30 mouse cellular contexts compared by ENCODE assay signal in the genomic region with DNA sequence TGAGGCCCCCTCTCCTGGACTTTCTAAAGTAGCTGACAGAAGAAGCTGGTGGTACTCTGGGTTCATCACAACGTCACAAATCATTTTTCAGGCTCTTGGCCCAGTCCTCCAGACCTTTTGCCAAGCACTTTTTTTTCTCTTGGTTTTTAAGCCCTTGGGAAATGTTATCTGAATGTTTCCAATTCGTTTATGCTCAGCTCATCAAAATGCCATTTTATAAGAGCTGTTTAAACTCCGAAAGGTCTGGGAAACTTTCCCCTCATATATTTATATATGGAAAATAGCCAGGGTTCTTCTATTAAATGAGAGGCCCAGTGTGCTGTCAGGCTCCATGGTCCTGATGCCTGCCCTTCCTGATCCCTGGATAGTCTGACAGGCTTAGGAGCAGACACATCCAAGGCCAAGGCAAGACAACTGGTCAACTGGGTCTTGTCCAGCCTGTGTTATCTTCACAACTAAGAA.
DNase-seq lines count a peak whose midpoint lies in the region; ATAC-seq and TF ChIP-seq lines count a peak whose summit lies in the region.
"Had no signal": no experiment of that assay in that cellular context is flagged by ENCODE, and none has a peak within 500 bp of the region (broad histone marks: within the 10 kb centered on the region; RNA-seq: fewer than 3 reads in every experiment).

No protein-coding gene starts in this region.

- WGBS in embryonic facial prominence, embryonic 14.5 days = 45% methylated on average over 3 of the region's 3 CpGs
- 77% methylated on average over 3 of the region's 3 CpGs for WGBS in embryonic facial prominence, embryonic 10.5 days
- whole genome bisulfite sequencing in limb, embryonic 13.5 days = 34% methylated on average over 3 of the region's 3 CpGs
- 82% methylated on average over 3 of the region's 3 CpGs for WGBS in limb, embryonic 10.5 days
- WGBS in stomach, embryonic 14.5 days = 42% methylated on average over 3 of the region's 3 CpGs
- 33% methylated on average over 3 of the region's 3 CpGs for WGBS in stomach, postnatal 0 days

- TF ChIP-seq EP300 in stomach, postnatal 0 days (optimal IDR thresholded peaks at IDR 0.05) = no peak

- H3K4me1 ChIP-seq in embryonic facial prominence, embryonic 14.5 days (ENCODE audit: control insufficient read depth, insufficient read depth, low read length) = peaks cover 15% of the 10 kb centered on the region
- H3K4me1 ChIP-seq in embryonic facial prominence, embryonic 10.5 days = no peaks in the 10 kb centered on the region
- H3K4me1 ChIP-seq in limb, embryonic 13.5 days = peaks cover 35% of the 10 kb centered on the region
- H3K4me1 ChIP-seq in limb, embryonic 10.5 days = peaks cover 5% of the 10 kb centered on the region; the same call in 1 of the 2 replicates
- H3K4me1 ChIP-seq in stomach, embryonic 14.5 days (ENCODE audit: control insufficient read depth, insufficient read depth, low read length) = no peaks in the 10 kb centered on the region
- H3K4me1 ChIP-seq in stomach, postnatal 0 days (replicated peaks; ENCODE audit: control insufficient read depth, insufficient read depth) = no peaks in the 10 kb centered on the region
- H3K4me1 ChIP-seq: heart, embryonic 12.5 days; liver, embryonic 15.5 days; megakaryocyte, embryonic 14.5 days; midbrain, embryonic 12.5 days; neural tube, embryonic 12.5 days had no signal

- no peak overlapping the region for H3K4me2 ChIP-seq in embryonic facial prominence, embryonic 14.5 days (ENCODE audit: low read depth, low read length)
- no peak overlapping the region for H3K4me2 ChIP-seq in limb, embryonic 13.5 days (replicated peaks)
- no peak overlapping the region for H3K4me2 ChIP-seq in stomach, embryonic 14.5 days (replicated peaks; ENCODE audit: low read depth, low read length)
- H3K4me2 ChIP-seq in stomach, postnatal 0 days (replicated peaks; ENCODE audit: low read depth) = no peak overlapping the region
- H3K4me2 ChIP-seq: embryonic facial prominence, embryonic 13.5 days; heart, embryonic 12.5 days; hindbrain, embryonic 14.5 days; liver, embryonic 15.5 days; midbrain, embryonic 12.5 days; neural tube, embryonic 12.5 days had no signal

- no peak overlapping the region for H3K4me3 ChIP-seq in embryonic facial prominence, embryonic 14.5 days (ENCODE audit: low read depth, low read length)
- no peak overlapping the region for H3K4me3 ChIP-seq in embryonic facial prominence, embryonic 10.5 days
- no peak overlapping the region for H3K4me3 ChIP-seq in limb, embryonic 13.5 days
- no peak overlapping the region for H3K4me3 ChIP-seq in limb, embryonic 10.5 days
- H3K4me3 ChIP-seq in stomach, embryonic 14.5 days (ENCODE audit: low read depth, low read length) = no peak overlapping the region
- H3K4me3 ChIP-seq in stomach, postnatal 0 days (ENCODE audit: low read depth, low read length) = no peak overlapping the region
- H3K4me3 ChIP-seq: embryonic facial prominence, embryonic 13.5 days; erythroblast, embryonic 14.5 days; gastrocnemius, adult 2 months; heart, embryonic 12.5 days; liver, embryonic 15.5 days; megakaryocyte, embryonic 14.5 days; midbrain, embryonic 12.5 days; myocyte; neural tube, embryonic 12.5 days had no signal

- no peak overlapping the region for H3K9ac ChIP-seq in embryonic facial prominence, embryonic 14.5 days (ENCODE audit: low read depth, low read length)
- no peak overlapping the region for H3K9ac ChIP-seq in limb, embryonic 13.5 days
- H3K9ac ChIP-seq in stomach, embryonic 14.5 days (replicated peaks; ENCODE audit: low read depth, low read length) = no peak overlapping the region
- no peak overlapping the region for H3K9ac ChIP-seq in stomach, postnatal 0 days (ENCODE audit: low read length)
- H3K9ac ChIP-seq: embryonic facial prominence, embryonic 13.5 days; heart, embryonic 12.5 days; hindbrain, embryonic 14.5 days; liver, embryonic 15.5 days; midbrain, embryonic 12.5 days; neural tube, embryonic 12.5 days had no signal

- no peaks in the 10 kb centered on the region for H3K36me3 ChIP-seq in embryonic facial prominence, embryonic 14.5 days (ENCODE audit: control insufficient read depth, insufficient read depth, low read length)
- no peaks in the 10 kb centered on the region for H3K36me3 ChIP-seq in embryonic facial prominence, embryonic 10.5 days (replicated peaks)
- H3K36me3 ChIP-seq in limb, embryonic 13.5 days = no peaks in the 10 kb centered on the region
- H3K36me3 ChIP-seq in limb, embryonic 10.5 days = no peaks in the 10 kb centered on the region
- no peaks in the 10 kb centered on the region for H3K36me3 ChIP-seq in stomach, embryonic 14.5 days (ENCODE audit: control insufficient read depth, insufficient read depth, low read length)
- no peaks in the 10 kb centered on the region for H3K36me3 ChIP-seq in stomach, postnatal 0 days (ENCODE audit: control insufficient read depth, insufficient read depth, low read length)
- H3K36me3 ChIP-seq: embryonic facial prominence, embryonic 13.5 days; heart, embryonic 12.5 days; liver, embryonic 15.5 days; midbrain, embryonic 12.5 days; neural tube, embryonic 12.5 days had no signal

- ATAC-seq in embryonic facial prominence, embryonic 14.5 days (ENCODE audit: low read depth) = no peak
- ATAC-seq in limb, embryonic 13.5 days (ENCODE audit: low FRiP score, low read depth) = no peak
- no peak for ATAC-seq in stomach, embryonic 14.5 days (ENCODE audit: insufficient number of reproducible peaks, insufficient read depth, low FRiP score, low read depth)
- no peak for ATAC-seq in stomach, postnatal 0 days (ENCODE audit: low FRiP score, low TSS enrichment)
- ATAC-seq: forebrain, embryonic 16.5 days had no signal

- H3K27ac ChIP-seq in embryonic facial prominence, embryonic 14.5 days (replicated peaks; ENCODE audit: low read depth, low read length) = no peak overlapping the region
- no peak overlapping the region for H3K27ac ChIP-seq in embryonic facial prominence, embryonic 10.5 days (replicated peaks)
- H3K27ac ChIP-seq in limb, embryonic 13.5 days = peak overlapping the region; percentile 10; the same call in 1 of the 2 replicates
- H3K27ac ChIP-seq in limb, embryonic 10.5 days = no peak overlapping the region
- H3K27ac ChIP-seq in stomach, embryonic 14.5 days (ENCODE audit: low read length) = peak overlapping the region; percentile 44; the same call in 1 of the 2 replicates
- H3K27ac ChIP-seq in stomach, postnatal 0 days (replicated peaks) = no peak overlapping the region
- H3K27ac ChIP-seq: embryonic facial prominence, embryonic 13.5 days; gastrocnemius, adult 2 months; hindbrain, embryonic 14.5 days; liver, embryonic 15.5 days; midbrain, embryonic 12.5 days; neural tube, embryonic 12.5 days had no signal

- TF ChIP-seq CTCF in stomach, postnatal 0 days (IDR thresholded peaks at IDR 0.05; ENCODE audit: low read depth) = no peak

- no peaks in the 10 kb centered on the region for H3K27me3 ChIP-seq in embryonic facial prominence, embryonic 14.5 days (replicated peaks; ENCODE audit: control insufficient read depth, insufficient read depth, low read length)
- H3K27me3 ChIP-seq in embryonic facial prominence, embryonic 10.5 days (replicated peaks; ENCODE audit: low read depth, poor library complexity, severe bottlenecking) = no peaks in the 10 kb centered on the region
- no peaks in the 10 kb centered on the region for H3K27me3 ChIP-seq in limb, embryonic 13.5 days
- H3K27me3 ChIP-seq in limb, embryonic 10.5 days (ENCODE audit: low read depth, poor library complexity, severe bottlenecking) = no peaks in the 10 kb centered on the region
- H3K27me3 ChIP-seq in stomach, embryonic 14.5 days (ENCODE audit: control insufficient read depth, insufficient read depth, low read length) = no peaks in the 10 kb centered on the region
- no peaks in the 10 kb centered on the region for H3K27me3 ChIP-seq in stomach, postnatal 0 days (ENCODE audit: control insufficient read depth, insufficient read depth, low read length)
- H3K27me3 ChIP-seq: embryonic facial prominence, embryonic 13.5 days; heart, embryonic 12.5 days; liver, embryonic 15.5 days; midbrain, embryonic 12.5 days; neural tube, embryonic 12.5 days had no signal

- no peaks in the 10 kb centered on the region for H3K9me3 ChIP-seq in embryonic facial prominence, embryonic 14.5 days (ENCODE audit: control insufficient read depth, low read length)
- H3K9me3 ChIP-seq in embryonic facial prominence, embryonic 10.5 days = no peaks in the 10 kb centered on the region
- H3K9me3 ChIP-seq in limb, embryonic 13.5 days = no peaks in the 10 kb centered on the region
- no peaks in the 10 kb centered on the region for H3K9me3 ChIP-seq in limb, embryonic 10.5 days (replicated peaks)
- H3K9me3 ChIP-seq in stomach, embryonic 14.5 days (ENCODE audit: control insufficient read depth, low read depth, low read length) = no peaks in the 10 kb centered on the region
- H3K9me3 ChIP-seq in stomach, postnatal 0 days (ENCODE audit: control insufficient read depth, low read length) = no peaks in the 10 kb centered on the region
- H3K9me3 ChIP-seq: embryonic facial prominence, embryonic 13.5 days; heart, embryonic 12.5 days; liver, embryonic 15.5 days; megakaryocyte, embryonic 14.5 days; midbrain, embryonic 12.5 days; neural tube, embryonic 12.5 days had no signal

- DNase-seq in embryonic facial prominence, embryonic 14.5 days (ENCODE audit: low spot score) = peak; percentile 49
- DNase-seq in embryonic facial prominence, embryonic 10.5 days (ENCODE audit: low spot score) = no peak
- DNase-seq in limb, embryonic 10.5 days (ENCODE audit: low spot score) = no peak
- DNase-seq in stomach, postnatal 0 days (ENCODE audit: low spot score) = no peak
- no peak for DNase-seq in layer of hippocampus, postnatal 14 days (ENCODE audit: low spot score in 2 of 2)
- DNase-seq: adrenal gland, postnatal 14 days; cerebellum, adult 11 months; cerebellum, adult 9-11 months; embryo, embryonic 11 days; gastrocnemius, adult 2 months; gastrocnemius, postnatal 36 days; heart, adult 18-20 months; heart, postnatal 10 days; kidney, adult 18-20 months; kidney, postnatal 14 days; right cerebral cortex, adult 18-20 months; spleen, adult 18-20 months; thymus, postnatal 14 days had no signal

Comparison
In these comparisons a context has a peak if more than half of its experiments do, and no peak if none do; other contexts are left out.
1. H3K27ac ChIP-seq: peak in limb, embryonic 13.5 days (single experiment) and stomach, embryonic 14.5 days (single experiment); none in embryonic facial prominence, embryonic 14.5 days (single experiment), embryonic facial prominence, embryonic 10.5 days (single experiment), limb, embryonic 10.5 days (single experiment) and stomach, postnatal 0 days (single experiment).